Mouse (Mus musculus): Measurements from ENCODE around the gene Mlxipl.
"Not testable (repeated sequence)": the region's sequence is repeated elsewhere in the genome, so short reads cannot be mapped to it uniquely, and the experiment has no call there.

The Mlxipl gene

DNA sequence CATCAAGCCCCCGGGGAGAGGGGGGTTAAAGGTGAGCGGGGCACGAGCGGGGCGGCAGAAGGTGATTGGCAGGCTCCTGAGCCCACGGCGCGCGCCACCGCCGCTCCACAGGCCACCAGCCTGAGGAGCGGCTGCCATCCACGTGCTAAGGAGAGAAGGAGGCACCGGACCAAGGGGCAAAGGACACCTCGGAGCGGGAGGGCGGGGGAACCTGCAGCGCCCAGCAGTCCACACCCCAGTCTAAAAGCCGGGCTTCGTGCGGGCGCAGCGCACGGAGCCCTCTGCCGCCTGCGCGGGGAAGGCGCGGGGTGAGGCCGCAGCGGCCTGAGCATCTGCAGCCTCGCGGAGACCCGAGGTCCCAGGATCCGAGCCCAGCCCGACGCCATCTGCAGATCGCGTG, at the start of gene Mlxipl:
Mlxipl (plus strand) TSS at position 238 of the 400 bp plus-strand sequence.
- no peak for DNase-seq (ENCODE audit: low spot score)

DNA sequence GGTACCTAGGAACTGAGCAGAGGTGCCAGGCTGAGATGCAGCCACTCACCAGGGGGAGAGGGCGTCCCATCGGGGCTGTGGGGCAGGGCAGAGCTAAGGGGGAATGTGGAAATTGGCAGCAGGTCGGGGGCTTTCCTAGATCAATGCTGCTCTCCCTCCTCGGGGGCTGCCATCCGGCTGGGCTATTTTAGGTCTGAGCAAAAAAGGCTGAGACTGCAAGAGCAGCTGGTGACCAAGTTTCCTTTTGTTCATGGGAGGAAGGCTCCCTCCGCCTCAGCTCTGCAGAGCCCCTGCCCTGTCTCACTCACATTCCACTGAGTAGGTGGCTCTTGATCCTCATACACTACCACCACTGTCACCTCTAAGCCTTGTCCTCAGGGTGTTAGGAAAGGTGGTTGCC, 49.6 kb upstream of the Mlxipl start:
- DNase-seq (ENCODE audit: low spot score), result no peak

DNA sequence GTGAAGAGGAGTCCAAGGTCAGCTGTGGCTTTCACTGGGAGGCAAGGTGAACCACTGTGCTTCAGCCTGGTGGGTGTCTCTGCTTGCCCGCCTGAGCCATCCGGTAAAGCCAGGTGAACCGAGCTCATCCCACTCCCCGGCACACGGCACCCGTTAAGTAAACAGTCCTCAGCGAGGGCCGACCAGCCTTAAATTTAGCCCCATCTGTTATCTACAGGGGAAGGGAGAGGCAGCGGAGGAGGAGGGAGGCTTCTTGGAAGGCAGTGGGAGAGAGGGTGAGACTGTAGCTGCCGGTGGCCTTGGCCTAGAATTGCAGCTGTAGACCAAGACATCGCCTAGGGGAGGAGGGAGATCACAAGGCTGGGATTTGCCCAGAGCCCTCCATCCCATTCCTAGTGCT, 48.9 kb upstream of the Mlxipl start:
- DNase-seq (ENCODE audit: low spot score), result no peak

DNA sequence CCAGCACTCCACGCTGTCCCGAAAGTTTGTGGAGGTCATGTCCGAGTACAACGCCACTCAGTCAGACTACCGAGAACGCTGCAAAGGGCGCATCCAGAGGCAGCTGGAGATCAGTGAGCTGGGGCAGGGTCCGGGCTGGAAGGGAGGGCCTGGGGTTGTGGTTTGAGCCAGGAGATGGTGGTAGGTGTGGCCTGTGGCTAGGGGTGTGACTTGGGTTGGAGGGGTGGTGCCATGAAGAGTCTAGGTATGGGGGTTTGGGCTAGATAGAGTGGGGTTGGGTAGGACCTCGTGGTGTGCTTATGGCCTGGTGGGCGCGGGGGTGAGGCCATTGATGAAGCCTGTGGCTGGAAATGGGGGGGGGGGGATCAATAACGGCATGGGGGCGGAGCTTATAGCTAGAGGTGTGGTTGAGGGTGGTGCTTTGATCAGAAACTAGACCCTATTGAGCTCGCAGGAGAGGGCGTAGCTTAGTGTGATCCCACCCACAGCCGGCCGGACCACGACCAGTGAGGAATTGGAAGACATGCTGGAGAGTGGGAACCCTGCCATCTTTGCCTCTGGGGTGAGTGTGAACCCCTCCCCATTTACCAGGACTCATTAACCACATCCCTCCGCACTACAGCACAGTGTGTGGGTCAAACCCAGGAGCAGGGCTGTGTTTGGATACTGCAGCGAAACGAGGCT, 47.4 kb upstream of the Mlxipl start:
- DNase-seq (ENCODE audit: low spot score), result no peak

DNA sequence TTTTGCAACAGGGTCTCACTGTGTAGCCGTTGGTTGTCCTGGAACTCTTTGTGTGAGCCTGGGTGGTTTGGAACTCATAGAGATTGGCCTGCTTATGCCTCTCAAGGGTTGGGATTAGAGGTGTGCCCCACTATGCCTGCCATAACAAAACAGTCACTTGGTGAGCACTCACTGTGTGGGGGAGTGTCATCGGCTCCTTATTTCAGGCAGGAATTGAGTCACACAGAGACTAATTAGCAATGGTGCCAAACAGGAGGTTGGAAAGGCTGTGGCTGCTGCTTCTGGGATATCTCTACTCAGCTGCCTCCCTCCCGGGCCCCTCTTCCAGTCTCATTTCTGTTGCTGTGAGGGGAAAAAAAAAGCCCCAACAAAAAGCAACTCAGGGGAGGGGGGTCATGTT, 45.1 kb upstream of the Mlxipl start:
- DNase-seq (ENCODE audit: low spot score), result no peak

DNA sequence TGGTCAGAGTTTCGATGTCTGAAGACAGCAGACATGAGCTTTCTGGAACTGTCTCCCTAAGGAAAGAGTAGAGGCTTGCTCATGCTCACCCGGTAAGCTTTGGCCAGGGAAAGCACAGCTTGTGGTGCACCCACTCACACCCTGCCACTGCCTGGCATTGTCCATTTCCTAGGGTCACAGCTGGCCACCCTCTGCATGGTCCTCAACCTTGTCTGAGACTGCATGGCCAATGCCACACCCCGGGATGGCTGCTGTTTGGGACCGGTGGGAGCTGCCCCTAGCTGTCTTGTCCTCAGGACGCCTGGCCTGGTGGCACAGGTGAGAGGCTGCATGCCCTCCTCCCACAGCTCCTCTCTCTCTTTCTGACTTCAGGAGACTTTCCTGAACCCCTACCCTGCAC, 41.2 kb upstream of the Mlxipl start:
- no peak for DNase-seq (ENCODE audit: low spot score)

DNA sequence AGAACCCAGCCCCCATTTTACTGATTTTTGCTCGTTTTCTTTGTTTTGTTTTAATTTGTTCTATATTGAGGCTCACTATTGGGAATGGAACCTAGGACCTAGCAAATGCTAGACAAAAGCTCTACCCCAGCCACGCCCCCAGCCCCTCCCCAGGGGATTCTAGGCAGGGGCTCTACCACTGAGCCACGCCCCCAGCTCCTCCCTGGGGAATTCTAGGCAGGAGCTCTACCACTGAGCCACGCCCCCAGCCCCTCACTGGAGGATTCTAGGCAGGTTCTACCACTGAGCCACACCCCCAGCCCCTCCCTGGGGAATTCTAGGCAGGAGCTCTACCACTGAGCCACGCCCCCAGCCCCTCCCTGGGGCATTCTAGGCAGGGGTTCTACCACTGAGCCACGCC, 40.4 kb upstream of the Mlxipl start:
- DNase-seq (ENCODE audit: low spot score), result not testable (repeated sequence)

DNA sequence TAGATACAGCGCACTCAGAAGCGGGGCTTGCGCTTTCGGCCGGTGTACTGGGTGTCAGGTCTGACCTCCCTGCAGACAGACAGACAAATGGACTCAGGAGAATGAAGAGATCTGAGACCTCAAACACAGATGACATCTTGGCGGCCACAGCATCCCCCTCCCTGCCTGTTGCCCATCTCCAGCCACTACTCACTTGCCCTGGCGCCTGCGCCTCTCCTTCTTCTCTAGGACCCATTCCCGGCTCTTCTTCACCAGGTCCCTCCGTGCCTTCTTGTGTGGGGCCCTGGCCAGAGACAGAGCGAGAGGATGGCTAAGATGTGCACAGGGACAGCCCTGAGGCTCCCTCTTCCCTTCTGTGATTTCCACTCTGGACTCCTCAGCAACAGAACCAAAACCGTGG, 36.3 kb upstream of the Mlxipl start:
- DNase-seq (ENCODE audit: low spot score), result no peak

DNA sequence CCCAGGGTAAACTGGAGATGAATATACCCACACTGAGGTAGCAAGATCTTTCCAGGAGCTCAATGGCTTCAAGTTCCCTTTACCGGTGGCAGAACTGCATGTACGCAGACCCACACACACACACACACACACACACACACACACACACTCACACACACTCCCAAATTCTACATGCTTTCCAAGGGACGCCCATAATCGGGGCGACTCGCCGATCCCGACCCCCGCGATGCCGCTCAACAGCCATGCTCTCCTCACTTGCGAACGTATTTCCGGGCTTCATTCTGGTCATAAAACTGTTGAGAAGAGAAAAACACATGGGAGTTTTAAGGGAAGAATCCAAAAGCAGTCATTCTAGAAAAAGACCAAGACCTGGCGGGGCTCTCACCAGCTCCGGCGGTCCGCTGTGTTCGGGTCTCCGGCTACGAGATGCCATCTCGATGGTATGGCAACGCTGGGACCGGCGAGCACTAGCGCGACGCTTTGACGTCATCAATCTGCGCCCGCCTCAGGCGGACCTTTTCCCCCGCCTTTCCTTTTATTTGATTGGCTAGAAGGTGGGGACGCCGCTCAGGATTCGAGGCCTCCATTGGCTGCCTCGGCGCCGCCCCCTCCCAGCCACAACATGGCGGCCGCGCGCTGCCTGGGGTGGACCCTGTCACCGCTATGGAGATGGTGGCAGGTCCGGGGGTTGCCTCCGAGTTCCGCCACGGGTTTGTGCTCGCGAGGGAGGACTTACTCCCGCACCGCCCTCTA, 25.9 kb upstream of the Mlxipl start, which contains the start of gene Dnajc30:
Dnajc30 (plus strand) TSS at position 574 of the 753 bp plus-strand sequence.
- DNase-seq (ENCODE audit: low spot score), result peak; percentile 94

DNA sequence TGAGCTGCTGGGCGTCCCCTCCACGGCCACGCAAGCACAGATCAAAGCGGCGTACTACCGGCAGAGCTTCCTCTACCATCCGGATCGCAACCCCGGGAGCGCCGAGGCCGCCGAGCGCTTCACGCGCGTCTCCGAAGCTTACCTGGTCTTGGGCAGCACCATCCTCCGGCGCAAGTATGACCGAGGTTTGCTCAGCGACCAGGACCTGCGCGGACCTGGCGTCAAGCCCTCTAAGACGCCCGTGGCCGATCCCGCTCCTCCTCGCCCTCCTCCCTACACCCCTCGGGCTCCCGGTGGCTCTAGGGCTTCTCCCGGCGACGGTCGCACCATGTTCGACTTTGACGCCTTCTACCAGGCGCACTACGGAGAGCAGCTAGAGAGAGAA, 25.3 kb upstream of the Mlxipl start:
- DNase-seq (ENCODE audit: low spot score), result no peak

DNA sequence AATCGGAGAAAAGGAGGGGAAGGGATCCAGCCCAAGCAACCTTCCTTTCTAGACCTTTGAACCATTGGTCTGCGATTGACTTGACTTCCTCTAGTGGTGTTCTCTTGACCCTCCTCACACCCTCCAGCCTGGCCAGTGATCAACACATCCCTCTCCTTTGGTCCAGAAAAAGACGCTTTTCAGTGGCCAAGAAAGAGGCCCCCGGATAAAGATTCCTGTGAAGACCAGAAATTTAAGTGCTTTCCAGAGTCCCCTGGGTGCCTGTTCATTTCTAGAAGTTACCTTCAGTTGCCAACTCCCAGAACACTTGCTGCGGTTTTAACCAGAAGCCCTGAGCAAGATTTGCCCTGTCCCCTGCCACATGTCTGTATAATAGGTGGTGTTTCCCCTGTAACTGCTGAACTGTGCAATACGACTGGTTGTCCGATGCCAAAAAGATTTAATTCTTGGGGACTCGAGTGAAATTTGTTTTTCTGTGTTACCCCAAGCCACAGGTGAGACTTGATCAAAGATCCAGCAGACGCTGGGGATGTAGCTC, 24.7 kb upstream of the Mlxipl start, which contains the start of gene Bud23:
Bud23 (minus strand) TSS at position 51 of the 538 bp plus-strand sequence.
- DNase-seq (ENCODE audit: low spot score), result not testable (repeated sequence)

DNA sequence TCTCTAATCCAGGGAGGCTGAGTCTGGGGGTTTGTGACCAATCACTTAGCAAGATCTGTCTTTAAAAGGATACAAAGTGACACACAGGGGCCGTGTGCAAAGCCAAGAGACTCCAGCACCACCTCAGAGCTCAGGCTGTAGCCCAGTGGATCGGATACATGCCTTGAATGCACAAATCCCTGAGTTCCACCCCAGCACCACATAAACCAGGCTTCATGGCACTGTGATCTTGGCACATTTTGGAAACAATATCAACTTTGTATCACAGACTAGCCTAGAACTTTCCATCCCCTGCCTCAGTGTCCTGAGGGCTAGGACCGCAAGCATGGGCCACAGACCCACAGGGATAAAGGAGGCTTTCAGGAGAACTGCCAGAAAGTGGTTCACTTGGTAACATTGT, 23.7 kb upstream of the Mlxipl start:
- no peak for DNase-seq (ENCODE audit: low spot score)

DNA sequence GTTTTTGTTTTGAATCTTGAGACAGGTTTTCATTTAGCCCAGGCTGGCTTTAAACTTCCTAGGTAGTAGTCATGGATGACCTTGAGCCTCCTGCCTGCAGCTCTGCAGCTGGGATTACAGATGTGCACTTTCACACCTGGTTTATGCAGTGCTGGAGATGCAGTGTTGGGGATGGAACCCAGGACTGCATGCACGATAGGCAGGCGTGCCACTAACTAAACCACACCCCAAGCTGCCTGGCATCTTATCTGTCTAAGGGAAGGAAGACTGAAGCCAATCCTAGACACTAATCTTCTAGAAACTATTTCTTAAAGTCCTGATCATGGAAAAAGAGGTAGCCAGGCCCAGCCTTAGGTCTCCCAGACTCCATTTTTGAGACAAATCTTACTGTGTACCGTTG, 19.2 kb upstream of the Mlxipl start:
- no peak for DNase-seq (ENCODE audit: low spot score)

DNA sequence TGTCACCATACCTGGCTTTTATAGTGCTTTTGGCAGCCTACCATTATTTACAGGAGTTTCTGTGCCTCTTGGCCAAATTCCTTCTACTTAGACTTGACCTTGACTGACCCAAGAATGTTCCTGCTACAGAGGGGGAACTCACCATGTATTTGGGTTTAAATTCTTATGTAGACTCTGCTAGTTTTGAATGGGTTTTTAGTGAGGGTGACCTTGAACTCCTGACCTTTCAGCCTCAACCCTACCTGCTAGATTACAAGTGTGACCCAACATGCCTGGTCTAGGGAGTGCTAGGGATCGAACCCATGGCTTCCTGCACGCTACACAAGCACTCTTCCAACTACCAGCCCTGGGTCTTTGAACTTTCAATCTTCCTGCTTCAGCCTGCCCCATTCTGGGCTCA, 17.6 kb upstream of the Mlxipl start:
- no peak for DNase-seq (ENCODE audit: low spot score)

DNA sequence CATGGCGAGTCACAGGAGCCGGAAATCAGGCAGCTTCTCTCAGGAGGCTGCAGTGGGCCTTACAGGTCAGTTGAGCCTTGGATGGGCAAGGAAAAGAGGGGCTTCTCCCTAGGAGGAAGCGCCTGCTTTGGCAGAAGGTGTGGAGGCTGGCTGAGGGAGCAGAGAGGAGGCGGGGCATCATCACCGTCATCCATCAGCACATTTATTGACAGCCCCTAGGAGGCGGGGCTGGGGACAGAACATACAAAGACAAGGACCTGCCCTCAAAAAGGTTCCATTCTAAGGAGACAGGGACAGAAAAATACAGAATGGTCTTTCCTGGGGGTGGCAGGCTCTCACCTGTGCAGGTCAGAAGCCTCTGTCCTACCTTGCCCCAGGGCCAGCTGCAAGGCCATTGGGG, 17.0 kb upstream of the Mlxipl start:
- DNase-seq (ENCODE audit: low spot score), result no peak

DNA sequence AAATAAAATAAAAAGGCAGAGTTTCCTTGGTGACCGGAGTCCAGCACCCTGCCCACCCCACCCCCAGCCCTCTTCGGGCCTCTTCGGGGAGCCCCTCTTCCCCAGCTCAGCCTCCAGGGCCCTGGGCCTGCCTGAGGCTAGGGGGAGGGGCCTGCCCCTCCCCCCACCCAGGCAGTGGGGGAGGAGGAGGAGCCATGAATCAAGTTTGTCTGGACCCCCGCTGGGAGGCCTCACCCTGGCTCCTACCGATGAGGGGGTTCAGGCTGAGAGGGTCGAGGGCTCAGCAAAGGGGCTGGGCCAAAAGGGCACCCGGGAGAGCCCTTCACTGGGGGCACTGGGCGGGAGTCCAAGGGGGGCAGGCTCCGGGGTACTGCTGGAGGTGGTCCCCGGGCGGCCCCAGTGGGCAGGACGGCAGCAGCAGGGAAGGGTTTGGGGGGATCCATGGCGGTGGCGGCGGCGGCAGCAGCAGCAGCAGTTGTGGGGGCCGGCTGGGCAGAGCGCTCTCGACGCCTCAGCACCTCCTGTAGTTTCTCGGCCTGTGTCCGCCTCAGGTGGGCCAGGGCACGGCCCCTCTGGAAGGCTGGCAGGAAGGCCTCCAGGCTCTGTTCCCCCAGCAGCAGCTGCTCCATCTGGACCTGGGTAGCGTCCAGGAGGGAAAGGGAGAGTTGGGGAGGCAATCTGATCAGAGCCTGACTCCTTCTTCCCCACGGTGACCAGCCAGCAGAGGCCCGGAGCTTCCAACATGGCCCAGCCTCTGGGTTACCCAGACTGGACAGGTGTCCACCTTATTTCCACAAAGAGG, 16.1 kb upstream of the Mlxipl start:
- no peak for DNase-seq (ENCODE audit: low spot score)

DNA sequence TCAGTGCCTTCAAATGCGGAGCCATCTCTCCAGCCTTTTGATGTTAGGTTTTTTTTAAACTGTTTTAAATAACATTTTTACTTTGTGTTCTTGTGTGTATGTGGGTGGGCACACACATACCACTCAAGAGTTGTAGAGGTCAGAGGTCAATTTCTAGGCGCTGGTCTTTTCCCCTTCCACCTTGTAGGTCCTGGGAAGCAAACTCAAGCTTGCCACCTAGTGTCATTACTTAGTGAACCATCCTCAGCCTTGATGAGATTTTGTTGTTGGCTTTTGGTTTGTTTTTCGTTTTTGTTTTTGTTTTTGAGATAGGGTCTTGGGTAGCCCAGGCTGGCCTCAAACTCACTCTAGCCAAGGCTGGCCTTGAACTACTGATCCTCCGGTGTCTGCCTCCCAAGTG, 14.0 kb upstream of the Mlxipl start:
- DNase-seq (ENCODE audit: low spot score), result no peak

DNA sequence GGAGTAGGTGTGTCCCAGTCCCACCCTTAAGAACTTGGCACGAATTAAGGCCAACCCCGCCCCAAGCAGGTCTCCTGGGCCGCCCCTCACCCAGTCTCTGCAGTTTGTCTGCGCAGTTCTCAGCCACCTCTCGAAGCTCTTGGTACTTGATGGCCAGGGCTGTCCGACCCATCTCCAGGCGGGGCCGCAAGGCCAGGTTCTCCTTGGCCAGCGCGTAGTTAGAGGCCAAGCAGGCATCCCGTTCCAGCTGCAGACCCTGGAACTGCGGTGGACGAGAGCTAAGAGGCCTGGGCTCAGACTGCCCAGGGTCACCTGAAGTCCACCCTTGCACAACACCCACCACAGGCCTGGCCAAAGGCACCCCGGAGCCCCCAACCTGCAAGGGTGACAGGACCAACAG, 13.3 kb upstream of the Mlxipl start:
- DNase-seq (ENCODE audit: low spot score), result no peak

DNA sequence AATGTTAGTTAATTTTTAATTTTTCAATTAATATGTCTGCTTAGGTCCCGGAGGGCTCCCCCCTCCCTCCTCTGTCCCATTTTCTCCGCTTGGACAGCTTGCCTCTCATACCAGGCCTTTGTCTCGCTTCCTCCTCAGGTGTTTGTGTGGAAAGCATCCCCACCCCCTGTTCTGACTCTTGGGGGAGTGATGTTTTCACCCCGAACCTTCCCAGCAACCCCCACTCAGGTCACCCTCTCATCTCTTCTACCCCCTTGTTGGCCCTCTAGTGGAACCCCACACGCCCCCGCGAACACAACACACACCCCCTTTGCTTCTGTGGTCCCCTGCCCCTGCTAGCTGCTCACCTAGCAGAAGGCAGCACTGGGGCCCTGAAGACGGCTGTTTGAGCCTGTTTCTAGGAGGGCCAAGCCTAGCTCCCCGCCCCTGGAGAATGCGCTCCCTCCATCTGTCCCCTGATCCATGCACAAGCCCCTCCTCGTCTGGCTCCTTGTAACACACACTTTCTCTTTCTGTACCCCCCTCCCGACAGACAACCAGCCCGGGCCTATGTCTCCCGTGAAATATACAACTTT, 12.7 kb upstream of the Mlxipl start:
- no peak for DNase-seq (ENCODE audit: low spot score)

DNA sequence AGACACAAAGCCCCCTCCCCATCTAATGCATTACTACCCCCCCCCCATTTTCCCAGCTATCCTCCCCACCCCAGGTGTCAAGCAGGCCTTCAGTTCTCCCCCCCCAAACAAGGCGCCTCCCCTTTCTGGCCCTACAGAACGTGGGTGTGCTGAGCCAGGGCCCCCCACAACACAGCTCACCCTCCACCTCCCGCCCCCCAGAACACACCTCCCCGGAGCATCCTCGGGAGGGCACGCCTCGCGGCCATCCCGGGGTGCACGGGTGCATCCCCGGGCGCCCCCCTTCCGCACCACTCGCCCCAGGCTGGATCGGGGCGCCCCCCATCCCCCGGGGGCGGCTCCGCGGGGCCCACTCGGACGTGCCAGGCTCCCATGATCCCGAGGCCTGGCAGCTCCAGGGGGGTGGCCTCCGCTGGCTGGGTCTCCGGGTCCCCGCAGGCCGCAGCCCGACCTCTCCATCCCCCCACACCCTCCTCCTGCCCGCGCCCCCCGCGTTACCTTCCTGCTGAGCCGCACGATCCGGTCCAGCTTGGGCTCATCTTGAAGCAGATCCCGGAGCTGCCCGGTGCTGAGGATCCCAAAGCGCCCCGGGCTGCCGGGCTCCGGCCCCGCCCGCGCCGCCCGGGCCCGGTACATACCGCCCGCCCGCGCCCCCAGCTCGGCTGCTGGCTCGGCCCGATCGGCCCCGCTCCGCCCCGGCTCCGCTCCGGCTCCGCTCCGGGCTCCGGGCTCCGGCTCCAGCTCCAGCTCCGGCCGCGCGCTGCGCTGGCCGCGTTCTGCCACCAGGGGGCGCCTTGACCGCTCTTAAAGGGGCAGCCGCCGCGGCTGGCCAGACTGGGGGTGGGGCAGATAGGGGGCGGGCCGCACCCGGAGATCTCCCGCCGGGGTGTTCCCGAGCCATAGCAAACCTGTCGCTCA, 11.9 kb upstream of the Mlxipl start, which contains the start of gene Vps37d:
Vps37d (minus strand) TSS at position 703 of the 918 bp plus-strand sequence.
- peak; percentile 84 for DNase-seq (ENCODE audit: low spot score)

DNA sequence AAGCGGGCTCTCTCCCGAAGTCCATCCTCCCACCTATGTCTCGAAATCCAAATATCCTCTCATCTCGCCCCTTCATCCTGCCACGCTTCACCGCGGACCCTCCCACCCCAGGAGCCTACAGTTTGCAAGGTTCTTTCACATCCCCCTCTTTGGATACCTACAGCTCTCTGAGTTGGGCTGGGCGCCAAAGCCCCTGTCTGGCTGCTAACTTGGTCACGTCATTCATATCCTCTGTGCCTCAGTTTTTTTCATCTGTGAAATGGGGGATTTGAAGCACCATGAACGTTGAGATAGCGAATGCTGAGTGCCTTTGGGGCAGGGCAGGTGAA, 11.2 kb upstream of the Mlxipl start:
- no peak for DNase-seq (ENCODE audit: low spot score)
